In the genomic region with DNA sequence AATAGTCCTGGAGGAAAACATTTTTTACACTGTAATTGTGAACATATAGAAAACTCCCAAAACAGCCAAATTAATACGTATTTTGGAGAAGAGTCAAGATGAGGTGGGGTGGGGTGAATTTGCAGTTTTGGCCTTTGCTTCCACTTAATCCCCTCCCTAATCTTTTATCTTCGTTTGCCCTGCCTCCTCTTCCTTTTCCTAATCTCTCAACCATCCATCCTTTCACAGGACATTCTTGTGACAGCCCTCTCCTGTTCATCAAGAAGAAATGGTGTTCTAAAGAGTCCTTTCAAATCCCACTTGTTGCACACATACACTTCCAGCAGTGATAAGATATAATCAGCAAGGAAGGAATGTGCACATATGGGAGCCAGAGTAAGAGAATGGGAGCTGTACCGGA, we compare ENCODE assay signal across 16 mouse cellular contexts.
"Had no signal": no experiment of that assay in that cellular context is flagged by ENCODE, and none has a peak within 500 bp of the region (broad histone marks: within the 10 kb centered on the region; RNA-seq: fewer than 3 reads in every experiment).

No protein-coding gene starts in this region.

- H3K4me3 ChIP-seq: limb, embryonic 10.5 days; limb, embryonic 13.5 days; megakaryocyte, embryonic 14.5 days had no signal

- H3K36me3 ChIP-seq: limb, embryonic 10.5 days; limb, embryonic 13.5 days had no signal

- H3K4me2 ChIP-seq: limb, embryonic 13.5 days; lung, embryonic 14.5 days; midbrain, embryonic 11.5 days had no signal

- DNase-seq: kidney, adult 18-20 months; kidney, adult 9 months; kidney, postnatal 14 days; kidney, postnatal 4 days; lung, embryonic 14.5 days; lung, postnatal 36 days; midbrain, embryonic 14.5 days; thymus, adult 18-20 months; thymus, postnatal 14 days; thymus, postnatal 4 days had no signal

- H3K27me3 ChIP-seq: limb, embryonic 13.5 days; megakaryocyte, embryonic 14.5 days had no signal

- H3K4me1 ChIP-seq: limb, embryonic 10.5 days; limb, embryonic 13.5 days had no signal

- H3K27ac ChIP-seq: limb, embryonic 10.5 days; limb, embryonic 13.5 days had no signal

- H3K9ac ChIP-seq: limb, embryonic 13.5 days; lung, embryonic 14.5 days had no signal

- ATAC-seq: intestine, embryonic 16.5 days; lung, postnatal 0 days had no signal

- H3K9me3 ChIP-seq: limb, embryonic 10.5 days; limb, embryonic 13.5 days; megakaryocyte, embryonic 14.5 days had no signal
